Mouse (Mus musculus) kidney, postnatal 25 days (tissue): Measurements from ENCODE around the gene Prr5.
A peak's percentile ranks its signal among the peaks of the same experiment; 100 is the strongest.

Experiments used
- DNase-seq, 2 experiments: peaks; one replicate each; pipeline ENCODE4 v3.0.0; 2021; ENCODE audit warnings: mixed read lengths in 2 of 2

Gene Prr5

GRCm38 (mm10) chr15:84680545-84681454, 11.4 kb downstream of the Prr5 start:
- peak; percentile 92 to 93 for DNase-seq

DNA sequence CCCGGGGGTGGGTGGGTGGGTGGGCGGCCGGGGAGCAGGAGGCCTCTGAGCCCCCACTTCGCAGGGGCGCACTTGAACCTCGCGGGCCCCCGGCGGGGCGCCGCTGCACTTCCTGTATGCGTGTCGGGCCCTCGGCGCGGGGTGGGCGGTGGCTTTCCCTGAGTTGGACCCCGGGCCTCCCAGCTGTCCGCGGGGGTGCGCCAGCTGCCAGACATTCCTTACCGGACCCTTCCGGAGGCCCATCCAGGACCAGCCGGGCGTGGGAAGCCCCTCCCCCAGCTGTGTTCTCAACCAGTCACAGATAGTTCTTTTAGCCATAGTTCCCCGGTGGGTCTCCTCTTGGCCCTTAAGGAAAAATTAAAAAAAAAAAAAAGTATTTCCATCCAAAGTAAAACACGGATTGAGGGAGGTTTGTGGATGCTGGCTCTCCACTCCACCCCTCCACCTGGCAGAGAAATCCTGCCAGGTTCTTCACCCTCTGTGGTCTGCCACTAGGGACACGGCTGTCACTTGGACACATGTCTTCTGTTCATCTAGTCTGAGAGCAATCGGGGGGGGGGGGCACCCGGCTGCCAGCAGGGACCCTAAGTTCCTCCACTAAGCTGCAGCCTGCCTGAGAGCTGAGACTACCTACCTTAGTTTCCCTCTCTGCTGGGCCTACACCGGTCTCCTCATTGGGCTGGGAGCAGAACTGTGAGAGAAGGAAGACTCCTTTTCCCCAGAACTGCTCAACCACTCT, 12.2 kb downstream of the Prr5 start:
- DNase-seq: peak; percentile 65 to 82

GRCm38 (mm10) chr15:84682206-84682605, 12.8 kb downstream of the Prr5 start:
- no peak for DNase-seq

DNA sequence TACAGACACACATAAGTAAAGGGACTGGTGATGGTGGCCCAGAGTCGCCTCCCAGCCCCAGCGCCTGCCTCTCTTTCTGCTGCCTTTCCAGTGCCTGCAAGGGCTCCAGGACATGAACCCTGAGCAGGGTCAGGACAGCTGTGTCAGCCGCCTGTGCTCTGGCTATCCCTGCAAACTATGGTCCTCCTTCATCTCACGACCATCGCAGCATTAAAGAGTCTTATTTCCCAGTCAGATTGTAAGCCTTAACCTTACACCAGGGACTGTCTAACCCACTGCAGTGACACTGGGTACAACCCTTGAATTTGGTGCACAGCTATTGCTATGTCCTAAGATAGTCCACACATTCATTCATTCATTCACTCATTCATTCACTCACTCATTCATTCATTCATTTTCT, 13.4 kb downstream of the Prr5 start:
- no peak for DNase-seq

GRCm38 (mm10) chr15:84684520-84684919, 15.1 kb downstream of the Prr5 start:
- DNase-seq: no peak

- no peak for DNase-seq
Observed at GRCm38 (mm10) chr15:84685417-84685816, 16.0 kb downstream of the Prr5 start.

GRCm38 (mm10) chr15:84687904-84688303, 18.5 kb downstream of the Prr5 start:
- no peak for DNase-seq

DNA sequence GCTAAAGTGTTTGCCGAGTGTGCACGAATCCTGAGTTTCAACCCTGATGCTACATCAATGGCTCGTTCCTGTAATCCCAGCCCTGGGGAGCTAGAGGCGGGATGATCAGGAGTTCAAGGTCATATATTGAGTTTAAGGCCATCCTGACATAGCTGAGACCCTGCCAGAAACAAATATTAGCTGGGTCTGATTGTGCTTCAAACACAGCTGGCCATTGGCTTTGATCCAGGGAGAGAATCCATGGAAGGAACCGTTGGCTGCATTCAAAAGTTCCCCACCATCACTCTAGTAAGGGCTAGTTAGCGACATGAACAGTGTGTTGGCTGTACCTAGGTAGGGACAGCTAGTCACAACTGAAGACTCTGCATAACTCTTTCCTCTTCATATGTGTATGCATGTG, 19.9 kb downstream of the Prr5 start:
- no peak for DNase-seq

- DNase-seq: no peak
Observed at GRCm38 (mm10) chr15:84691513-84691912, 22.1 kb downstream of the Prr5 start.

GRCm38 (mm10) chr15:84692645-84693044, 23.2 kb downstream of the Prr5 start:
- DNase-seq: peak; percentile 48 to 60

DNA sequence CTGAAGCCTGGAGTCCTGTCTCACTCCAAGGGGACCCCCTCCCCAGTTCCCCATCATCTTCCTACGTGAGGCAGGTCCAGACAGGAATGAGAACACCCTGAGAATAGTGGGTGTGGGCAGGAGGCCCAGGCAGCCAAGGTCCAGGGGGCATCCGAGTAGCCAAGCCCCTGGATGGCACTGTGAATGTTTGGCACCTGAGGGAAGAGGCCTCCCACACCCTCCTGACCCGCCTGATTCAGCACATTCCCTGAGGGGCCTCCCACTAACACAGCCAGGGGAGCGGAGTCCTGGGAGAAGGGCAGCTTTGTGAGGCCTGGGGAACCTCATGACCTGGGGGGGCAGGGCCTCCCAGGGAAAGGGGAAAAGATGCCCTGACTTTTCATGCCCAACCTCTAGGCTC, 26.6 kb downstream of the Prr5 start:
- DNase-seq: peak; percentile 73 to 93

DNA sequence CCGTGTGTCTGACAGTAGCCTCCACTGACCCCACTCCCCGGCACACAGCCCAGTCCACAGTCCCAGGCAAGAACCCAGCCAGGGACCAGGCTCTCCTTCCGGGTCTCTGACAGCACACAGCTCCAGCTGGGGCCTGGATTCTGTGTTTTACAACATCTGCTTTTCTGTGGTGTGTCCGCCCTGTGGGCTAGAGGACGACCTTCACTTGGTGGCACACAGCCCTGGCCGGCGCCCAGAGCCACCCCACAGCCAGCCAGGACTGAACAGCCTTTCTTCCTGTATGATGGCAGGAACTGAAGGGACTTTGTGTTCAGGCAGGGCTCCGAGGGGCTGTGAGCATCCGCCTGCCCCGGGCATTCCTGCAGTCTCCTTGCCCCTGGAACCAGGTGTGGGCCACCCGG, 28.2 kb downstream of the Prr5 start:
- peak; percentile 49 to 80 for DNase-seq

GRCm38 (mm10) chr15:84698189-84698588, 28.8 kb downstream of the Prr5 start:
- no peak for DNase-seq

DNA sequence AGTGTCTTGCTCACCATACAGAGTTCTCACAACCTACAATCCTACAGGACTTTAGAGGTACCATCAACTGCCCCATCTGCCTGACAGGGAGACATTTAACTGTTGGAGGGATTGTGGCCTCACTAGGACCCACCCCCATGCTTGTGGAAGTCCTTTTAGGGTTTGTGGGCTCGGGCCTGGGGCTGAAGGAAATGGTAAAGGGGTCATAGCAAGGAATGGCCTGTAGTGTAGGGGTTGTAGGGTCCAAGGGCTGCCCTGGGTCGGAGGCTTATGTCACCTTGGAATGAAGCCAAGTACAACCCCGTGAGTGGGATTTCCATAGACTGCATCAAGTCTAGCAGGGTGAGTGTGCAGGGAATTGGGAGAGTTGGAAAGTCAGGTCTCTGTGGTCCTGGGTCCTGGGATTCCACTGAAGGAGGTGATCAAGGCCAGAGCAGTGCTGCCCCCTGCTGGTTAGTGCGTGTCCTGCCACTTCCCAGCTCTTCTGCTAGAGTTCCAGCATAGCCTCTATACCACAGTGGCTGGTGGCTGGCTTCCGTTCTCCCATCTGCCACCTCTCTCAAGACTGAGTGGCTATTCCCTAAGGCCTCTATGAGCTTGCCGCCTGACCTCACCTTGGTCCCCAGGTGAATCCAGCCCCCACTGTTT, 30.9 kb downstream of the Prr5 start:
- peak; percentile 77 for DNase-seq

DNA sequence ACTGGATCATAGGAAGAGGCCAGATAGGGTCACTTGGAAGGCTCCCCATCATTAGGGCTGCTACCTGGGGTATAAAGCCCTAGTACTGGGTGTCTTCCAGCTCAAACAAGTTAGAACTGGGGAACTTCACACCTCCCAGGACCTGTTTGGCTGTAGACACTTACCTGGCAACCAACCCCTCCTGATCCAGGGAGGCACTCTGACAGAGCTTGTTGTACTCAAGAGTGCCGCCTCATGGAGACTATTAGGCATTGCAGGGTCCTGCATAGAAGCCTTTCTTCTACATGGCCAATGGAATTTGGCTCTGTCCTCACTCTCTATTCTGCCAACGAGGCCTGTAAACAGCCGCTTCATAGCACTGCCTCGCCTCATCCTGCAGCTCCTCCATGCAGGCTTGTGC, 32.5 kb downstream of the Prr5 start:
- DNase-seq: peak; percentile 69 to 73

DNA sequence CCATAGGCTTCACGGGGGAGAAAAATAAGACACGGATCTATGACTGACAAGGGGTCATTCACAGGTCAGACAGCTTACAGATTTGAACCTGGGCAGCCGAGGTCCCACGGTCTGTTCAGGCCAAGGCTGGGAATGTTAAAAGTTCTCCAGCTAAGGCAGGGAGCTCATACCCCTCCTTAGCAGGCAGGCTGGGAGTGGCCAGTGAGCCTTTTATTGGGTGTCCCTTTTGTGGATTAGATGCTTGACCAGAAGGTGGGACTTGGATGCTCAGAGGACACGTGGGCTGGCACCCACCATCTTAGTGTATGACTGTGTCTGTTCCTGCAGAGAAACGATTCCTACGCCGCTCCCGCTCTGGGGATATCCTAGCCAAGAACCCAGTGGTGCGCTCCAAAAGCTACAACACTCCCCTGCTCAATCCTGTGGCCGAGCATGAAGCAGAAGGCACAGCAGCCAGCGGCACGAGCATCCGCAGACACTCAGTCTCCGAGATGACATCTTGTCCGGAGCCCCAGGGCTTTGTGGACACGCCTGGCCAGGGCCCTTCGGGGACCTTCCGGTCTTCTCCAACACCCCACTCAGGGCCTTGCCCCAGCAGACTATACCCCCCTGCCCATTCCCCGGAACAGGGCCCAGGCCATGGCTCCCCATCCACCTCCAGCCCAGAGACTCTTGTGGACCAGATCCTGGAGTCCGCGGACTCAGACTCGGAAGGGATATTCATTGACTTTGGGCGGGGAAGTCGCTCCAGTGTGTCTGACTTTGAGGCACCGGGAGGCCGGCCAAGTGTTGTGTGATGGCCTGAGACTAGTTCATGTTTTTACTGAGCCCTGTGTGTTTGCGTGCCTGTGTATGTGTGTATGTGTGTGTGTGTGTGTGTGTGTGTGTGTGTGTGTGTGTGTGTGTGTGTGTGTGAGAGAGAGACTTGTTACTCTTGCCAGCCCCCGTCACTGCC, 33.2 kb downstream of the Prr5 start:
- peak; percentile 60 to 74 for DNase-seq

- no peak for DNase-seq
Observed at GRCm38 (mm10) chr15:84703992-84704391, 34.6 kb downstream of the Prr5 start.

GRCm38 (mm10) chr15:84705351-84705901, 36.0 kb downstream of the Prr5 start:
- DNase-seq: no peak

- DNase-seq: no peak
Observed at GRCm38 (mm10) chr15:84706983-84707619, 37.7 kb downstream of the Prr5 start.

DNA sequence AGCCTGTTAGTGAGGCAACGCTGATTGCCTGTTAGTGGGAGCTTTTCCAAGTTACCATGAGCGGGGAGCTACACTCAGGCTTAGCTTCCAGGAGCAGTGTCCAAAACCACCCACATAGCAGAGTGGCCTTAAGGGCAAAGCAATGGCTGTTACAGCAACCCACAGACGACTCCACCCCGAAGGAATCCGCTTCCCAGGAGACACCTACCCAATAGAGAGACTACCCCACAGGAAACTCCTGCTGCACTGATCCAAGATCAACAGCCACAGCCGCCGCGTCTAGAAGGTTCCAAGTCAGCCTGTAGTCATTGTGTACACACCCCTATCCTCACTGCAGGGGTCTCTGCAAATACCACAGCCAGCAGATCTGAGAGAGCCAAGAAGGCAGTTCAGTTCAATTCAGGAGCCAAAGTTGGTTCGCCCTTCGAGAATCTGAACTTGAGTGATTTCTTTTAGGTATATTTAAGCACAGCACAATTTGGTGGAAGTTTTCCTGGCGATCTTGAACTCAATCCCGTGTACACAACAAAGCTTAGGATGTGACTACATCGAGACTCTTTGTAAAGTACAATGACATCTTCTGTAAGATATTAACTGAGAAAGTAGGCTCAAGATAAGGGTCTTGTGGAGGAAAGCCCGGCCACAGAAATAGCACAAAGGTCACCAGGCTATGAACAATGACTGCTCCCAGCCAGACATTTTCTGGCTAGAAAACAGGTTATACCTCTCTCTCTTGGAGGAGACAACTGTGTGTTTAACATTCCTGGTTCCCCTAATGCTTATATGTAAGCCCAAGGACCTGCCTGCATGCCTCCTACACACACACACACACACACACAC, 43.4 kb downstream of the Prr5 start:
- no peak for DNase-seq
